Mouse (Mus musculus) midbrain, embryonic 10.5 days (tissue): ENCODE measurements around the gene Mast2. TPM values are rescaled to one million over a fixed set of nuclear protein-coding genes. Genes with fewer than 3 reads are reported as not detected.

Source experiments
- DNase-seq: peaks from one replicate; pipeline ENCODE4 v3.0.0-alpha.2; 2017; ENCODE audit warnings: low spot score
- H3K27ac ChIP-seq: fragments of 300-500 bp; sonication (generic); replicated peaks from 2 replicates; pipeline ENCODE4 v1.5.1; 2016; ENCODE audit warnings: mild to moderate bottlenecking
- H3K27me3 ChIP-seq: fragments of 300-500 bp; sonication (generic); 2 replicates; pipeline ENCODE4 v1.6.1; 2016; ENCODE audit warnings: low read depth, mild to moderate bottlenecking; ENCODE audit not compliant: poor library complexity, severe bottlenecking
- H3K36me3 ChIP-seq: fragments of 300-500 bp; sonication (generic); 2 replicates; pipeline ENCODE4 v1.6.1; 2016; ENCODE audit warnings: mild to moderate bottlenecking, moderate library complexity
- H3K4me1 ChIP-seq: fragments of 300-500 bp; sonication (generic); 2 replicates; pipeline ENCODE4 v1.6.1; 2016
- H3K4me3 ChIP-seq: fragments of 300-500 bp; sonication (generic); 2 replicates; pipeline ENCODE4 v1.5.1; 2016; ENCODE audit warnings: mild to moderate bottlenecking, moderate library complexity
- H3K9me3 ChIP-seq: fragments of 300-500 bp; sonication (generic); replicated peaks from 2 replicates; pipeline ENCODE4 v1.6.1; 2016; ENCODE audit warnings: mild to moderate bottlenecking
- WGBS: fragments of 180-500 bp; shearing (Covaris S2); methylation state at CpG from one replicate; pipeline ENCODE4 v1.1.7; 2016; 5-methylcytosine and 5-hydroxymethylcytosine counted together
- polyA plus RNA-seq: library from polyadenylated mRNA; unstranded; fragments of >200 nt; fragmentation: Nextera tagmentation; extraction: Ambion mirVana; gene quantifications from 2 replicates; pipeline ENCODE4 v1.2.1, GENCODE M21; 2016

Gene Mast2
- polyA plus RNA-seq, 1 experiment from 2014 or later: 13.6 TPM

DNA sequence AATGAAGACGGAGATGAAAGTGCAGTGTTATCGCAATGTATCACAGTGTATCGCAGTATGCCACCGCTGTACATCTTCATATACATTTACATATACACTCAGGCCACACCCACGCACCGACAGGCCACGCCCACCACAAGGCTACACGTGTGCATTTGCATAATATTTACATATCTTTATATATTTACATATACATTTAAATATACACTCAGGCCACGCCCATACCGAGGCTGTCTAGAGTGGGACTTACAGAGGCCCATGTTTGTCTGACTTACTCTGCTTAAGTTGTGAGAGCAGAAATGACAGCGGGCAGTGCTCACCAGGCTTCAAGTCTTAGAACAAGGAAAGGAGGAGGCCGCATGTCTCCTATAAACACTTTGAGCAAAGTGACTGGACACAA, 170.7 kb downstream of the Mast2 start:
- no peaks in the 10 kb centered on the region for H3K4me1 ChIP-seq
- no peaks in the 10 kb centered on the region for H3K9me3 ChIP-seq
- H3K4me3 ChIP-seq: no peak overlapping the region
- peaks cover 95% of the 10 kb centered on the region for H3K36me3 ChIP-seq
- H3K27me3 ChIP-seq: no peaks in the 10 kb centered on the region
- 86% methylated on average over 12 of the region's 12 CpGs for WGBS
- no peak overlapping the region for H3K27ac ChIP-seq
- DNase-seq: no peak

GRCm38 (mm10) chr4:116291561-116291960, 172.4 kb downstream of the Mast2 start:
- no peak overlapping the region for H3K27ac ChIP-seq
- H3K4me1 ChIP-seq: no peaks in the 10 kb centered on the region
- no peak for DNase-seq
- no peak overlapping the region for H3K4me3 ChIP-seq
- no peaks in the 10 kb centered on the region for H3K9me3 ChIP-seq
- 90% methylated on average over 6 of the region's 6 CpGs for WGBS
- peaks cover 100% of the 10 kb centered on the region for H3K36me3 ChIP-seq
- H3K27me3 ChIP-seq: no peaks in the 10 kb centered on the region

GRCm38 (mm10) chr4:116282211-116282610, 181.8 kb downstream of the Mast2 start:
- Histone ChIP-seq H3K4me3 (no peak overlapping the region), H3K36me3 (peaks cover 69% of the 10 kb centered on the region), H3K27me3 (no peaks in the 10 kb centered on the region), H3K4me1 (no peaks in the 10 kb centered on the region), H3K27ac (no peak overlapping the region), H3K9me3 (no peaks in the 10 kb centered on the region)
- no peak for DNase-seq
- 89% methylated on average over 2 of the region's 2 CpGs for WGBS

DNA sequence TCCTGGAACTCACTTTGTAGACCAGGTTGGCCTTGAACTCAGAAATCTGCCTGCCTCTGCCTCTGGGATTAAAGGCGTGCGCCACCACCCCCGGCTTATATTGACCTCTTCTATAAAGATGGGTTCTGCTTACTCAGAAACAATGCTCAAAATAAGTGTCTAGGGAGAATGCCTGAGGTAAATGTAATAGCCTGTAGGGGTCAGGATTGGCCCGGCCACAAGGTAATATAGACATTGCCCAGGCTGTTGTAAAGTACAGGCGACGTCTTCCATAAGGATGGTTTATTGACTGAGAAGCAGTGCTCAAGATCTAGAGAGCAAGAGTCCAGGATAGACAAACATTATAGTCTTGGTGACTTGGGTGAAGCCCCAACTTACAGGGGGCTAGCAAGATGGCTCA, 195.8 kb downstream of the Mast2 start:
- Histone ChIP-seq H3K4me3 (no peak overlapping the region), H3K27me3 (no peaks in the 10 kb centered on the region), H3K27ac (no peak overlapping the region), H3K36me3 (peaks cover 95% of the 10 kb centered on the region), H3K9me3 (no peaks in the 10 kb centered on the region), H3K4me1 (no peaks in the 10 kb centered on the region)
- 94% methylated on average over 6 of the region's 6 CpGs for WGBS
- no peak for DNase-seq

Other genes starting within 250 kb of the Mast2 start
- gene Pik3r3, start 242.6 kb downstream of the Mast2 start, polyA plus RNA-seq: 46.0 and 68.7 TPM in 2 replicates
- gene Ipp, start 43.4 kb upstream of the Mast2 start, polyA plus RNA-seq: 16.3 and 18.0 TPM in 2 replicates
- 23.0 and 26.0 TPM in 2 replicates for gene Tmem69, start 91.8 kb upstream of the Mast2 start, polyA plus RNA-seq
- gene Gpbp1l1, start 93.5 kb upstream of the Mast2 start, polyA plus RNA-seq: 26.8 and 28.6 TPM in 2 replicates
- 1.9 and 3.5 TPM in 2 replicates for gene Ccdc17, start 132.5 kb upstream of the Mast2 start, polyA plus RNA-seq
- 294 and 306 TPM in 2 replicates for gene Nasp, start 163.8 kb upstream of the Mast2 start, polyA plus RNA-seq
- gene Akr1a1, start 187.5 kb upstream of the Mast2 start, polyA plus RNA-seq: 529 and 547 TPM in 2 replicates
- 1,189 and 1,392 TPM in 2 replicates for gene Prdx1, start 221.4 kb upstream of the Mast2 start, polyA plus RNA-seq
- 42.0 and 47.1 TPM in 2 replicates for gene Mmachc, start 244.2 kb upstream of the Mast2 start, polyA plus RNA-seq
- 34.8 TPM in 2 replicates for gene Ccdc163, start 244.3 kb upstream of the Mast2 start, polyA plus RNA-seq